Mouse (Mus musculus): ENCODE measurements around the gene Qtrt2.

Qtrt2 gene

DNA sequence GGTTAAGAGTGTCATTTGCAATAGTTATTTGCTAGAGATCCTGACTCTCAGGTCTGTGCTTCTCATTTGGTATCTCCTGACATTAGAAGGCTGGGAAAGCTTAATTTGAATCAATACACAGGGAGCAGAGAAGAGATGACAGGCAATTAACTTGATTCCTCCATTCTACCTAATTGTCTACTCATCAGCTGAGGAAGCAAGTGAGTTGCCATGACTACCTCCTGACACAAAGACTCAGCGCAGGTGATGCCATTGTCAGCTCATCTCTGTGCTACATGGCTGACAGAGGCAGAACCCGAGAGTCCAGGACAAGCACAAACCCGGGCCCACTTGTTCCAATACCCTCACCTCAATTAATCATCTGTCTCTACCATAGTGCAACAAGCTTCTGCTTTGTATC lies 99.1 kb downstream of the Qtrt2 start:
- DNase-seq (ENCODE audit: extremely low read depth, low read depth, low spot score) = no peak

DNA sequence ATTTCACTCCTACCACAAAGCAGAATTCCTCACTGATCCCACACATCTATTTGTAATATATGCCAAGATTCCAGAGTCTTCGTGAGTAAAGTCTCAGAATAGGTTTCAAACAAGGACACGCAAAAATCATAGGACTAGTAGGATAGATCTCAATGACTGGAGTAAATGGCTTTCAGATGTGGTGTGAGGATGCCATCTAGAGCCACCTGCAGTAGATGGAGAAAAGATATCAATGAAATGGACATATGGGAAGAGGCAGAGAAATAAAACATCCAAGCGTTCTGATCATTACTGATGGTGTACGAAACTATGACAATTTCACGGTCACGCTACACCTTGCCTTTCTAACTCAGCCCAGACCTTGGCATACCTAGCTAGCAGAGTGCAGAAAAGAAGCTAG lies 108.2 kb downstream of the Qtrt2 start:
- no peak for DNase-seq (ENCODE audit: extremely low read depth, low read depth, low spot score)

DNA sequence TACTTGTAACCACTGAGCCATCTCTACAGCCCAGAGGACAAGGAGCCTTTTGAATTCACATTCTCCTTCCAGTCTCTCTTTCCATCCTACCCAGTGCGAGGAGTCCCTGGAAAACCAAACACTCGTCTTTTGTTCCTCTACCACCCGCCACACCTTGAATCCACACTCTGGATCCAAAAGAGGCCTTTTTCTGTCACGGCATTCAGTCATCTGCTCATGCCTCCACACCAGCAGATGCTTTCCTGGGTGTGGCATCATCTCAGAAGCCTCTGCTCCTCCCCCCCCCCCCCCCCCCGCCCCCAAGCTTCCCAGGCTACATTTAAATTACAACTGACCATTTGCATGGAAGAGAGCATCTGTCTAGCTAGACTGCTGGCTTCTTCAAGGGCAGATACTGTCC lies 110.3 kb downstream of the Qtrt2 start:
- DNase-seq (ENCODE audit: extremely low read depth, low read depth, low spot score) = no peak

DNA sequence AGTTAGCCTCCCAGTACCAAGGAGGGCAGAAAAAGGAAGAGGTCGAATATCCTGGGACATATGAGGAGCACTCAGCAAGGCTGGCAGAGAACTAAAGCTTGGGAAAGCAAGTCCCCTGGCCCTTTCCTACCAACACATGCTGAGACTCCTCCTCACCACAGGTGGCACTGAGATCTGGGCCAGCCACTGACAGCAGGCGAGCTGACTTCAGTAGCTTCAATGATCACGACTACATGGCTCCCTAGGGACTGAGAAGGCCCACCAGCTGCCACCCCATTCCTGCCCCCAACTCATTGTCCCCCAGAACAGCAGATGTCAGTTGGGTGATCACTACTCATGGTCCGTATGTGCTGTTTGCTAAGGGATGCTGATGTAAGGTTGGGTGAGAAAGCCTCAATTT lies 112.0 kb downstream of the Qtrt2 start:
- no peak for DNase-seq (ENCODE audit: extremely low read depth, low read depth, low spot score)

Measured in fat pad, adult 2 months (tissue).